Mouse (Mus musculus) urinary bladder, adult 18-20 months (tissue): ENCODE data around the gene Bmi1.

Experiments used
- DNase-seq, 2 experiments: peaks; one replicate each; pipeline ENCODE4 v3.0.0; 2022; ENCODE audit warnings: low spot score in 2 of 2, mixed read lengths in 2 of 2

Gene Bmi1

GRCm38 (mm10) chr2:18676936-18677491, at the start of gene Bmi1:
Gene Bmi1, plus strand, starts transcription at chr2:18677018.
- DNase-seq: peak; percentile 48 to 68

GRCm38 (mm10) chr2:18630547-18630946, 46.3 kb upstream of the Bmi1 start:
- no peak for DNase-seq

DNA sequence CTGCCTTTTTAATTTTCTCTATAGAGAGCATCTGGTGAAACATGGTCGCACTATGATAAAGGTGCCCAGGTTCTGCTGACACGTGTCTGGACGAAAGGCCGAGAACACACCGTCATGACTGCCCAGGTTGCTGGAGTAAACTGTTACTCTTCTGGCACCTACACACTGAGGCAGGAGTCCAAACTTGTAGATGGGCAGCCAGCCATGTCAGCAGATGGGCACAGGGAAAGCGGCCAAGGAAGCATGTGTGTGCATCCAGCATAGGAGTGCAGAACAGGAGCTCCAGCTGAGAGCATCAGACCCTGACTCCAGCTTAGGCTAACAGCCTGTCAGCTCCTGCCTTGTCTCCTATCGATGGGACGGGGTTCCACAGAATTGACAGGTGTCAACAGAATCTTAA, 41.8 kb upstream of the Bmi1 start:
- no peak for DNase-seq

DNA sequence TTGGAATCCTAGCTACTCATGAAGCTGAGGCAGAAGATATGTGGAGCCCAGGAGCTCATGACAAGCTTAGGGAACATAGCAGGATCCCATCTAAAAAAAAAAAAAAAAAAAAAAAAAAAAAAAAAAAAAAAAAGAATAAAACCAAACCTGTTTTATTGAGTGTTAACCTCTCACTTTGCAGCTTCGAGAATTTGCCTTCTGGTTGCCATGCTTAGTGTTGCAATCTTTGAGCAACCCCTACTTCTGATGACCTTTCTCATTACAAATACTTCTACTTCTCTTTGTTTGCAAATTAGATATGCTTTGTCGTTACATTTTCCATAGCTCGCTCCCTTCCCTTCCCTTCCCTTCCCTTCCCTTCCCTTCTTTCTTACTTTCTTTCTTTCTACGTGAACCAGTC, 28.3 kb upstream of the Bmi1 start:
- no peak for DNase-seq

- DNase-seq: no peak
Observed at GRCm38 (mm10) chr2:18654821-18655220, 22.0 kb upstream of the Bmi1 start.

GRCm38 (mm10) chr2:18664003-18664402, 12.8 kb upstream of the Bmi1 start:
- DNase-seq: no peak

DNA sequence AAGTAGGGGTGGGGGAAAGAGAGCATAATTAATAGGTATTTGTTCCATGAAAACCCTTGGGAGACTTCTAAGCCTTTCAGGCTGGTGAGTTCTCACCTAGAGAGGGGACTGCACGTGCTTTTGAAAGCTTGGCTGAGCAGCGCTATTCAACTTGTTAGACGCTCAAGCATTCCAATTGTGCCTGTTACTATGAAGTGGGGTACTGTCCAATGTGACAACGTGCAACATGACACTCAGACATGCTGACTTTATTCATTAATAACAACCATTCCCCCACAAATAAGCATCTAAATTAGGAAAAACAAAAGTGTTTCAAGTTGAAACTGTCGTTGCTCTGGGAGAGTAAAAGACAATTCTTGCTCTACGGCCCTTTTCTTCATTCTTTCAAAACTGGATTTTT, 5.8 kb upstream of the Bmi1 start:
- DNase-seq: no peak

DNA sequence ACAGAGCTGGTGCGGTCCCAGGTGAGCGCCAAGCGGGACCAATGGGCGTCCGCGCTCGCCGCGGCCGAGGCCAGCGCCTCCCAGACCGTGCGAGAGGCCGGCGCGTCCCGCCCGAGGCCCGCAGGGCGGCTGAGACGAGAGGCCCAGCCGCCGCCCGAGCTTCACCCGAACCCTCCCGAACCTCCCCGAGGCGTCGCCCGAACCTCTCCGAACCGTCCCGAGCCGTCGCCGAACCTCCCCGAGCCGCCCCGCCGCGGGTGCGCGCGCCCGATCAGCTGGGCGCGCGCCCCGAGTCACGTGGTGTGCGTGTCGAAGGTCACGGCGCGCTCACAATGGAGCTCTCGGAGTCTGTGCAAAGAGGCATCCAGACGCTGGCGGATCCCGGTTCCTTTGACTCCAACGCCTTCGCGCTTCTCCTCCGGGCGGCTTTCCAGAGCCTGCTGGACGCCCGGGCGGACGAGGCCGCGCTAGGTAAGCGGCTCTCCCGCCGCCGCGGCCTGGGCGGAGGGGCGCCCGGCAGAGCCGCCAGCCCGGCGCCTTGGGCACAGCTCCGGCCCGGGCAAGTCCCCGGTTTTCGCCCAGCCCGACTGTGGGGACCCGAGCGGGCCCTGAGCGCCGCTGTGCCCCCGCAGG, 4.6 kb upstream of the Bmi1 start, which contains the start of gene Commd3:
Gene Commd3 (plus strand): TSS at position 252 of the 633 bp plus-strand sequence.
- DNase-seq: peak; percentile 95 to 97

GRCm38 (mm10) chr2:18672766-18673164, 4.1 kb upstream of the Bmi1 start:
- DNase-seq: no peak

GRCm38 (mm10) chr2:18673766-18674165, 3.1 kb upstream of the Bmi1 start:
- no peak for DNase-seq

- no peak for DNase-seq
Observed at GRCm38 (mm10) chr2:18674193-18674902, 2.5 kb upstream of the Bmi1 start.

GRCm38 (mm10) chr2:18675681-18676456, 949 bp upstream of the Bmi1 start:
- DNase-seq: no peak

DNA sequence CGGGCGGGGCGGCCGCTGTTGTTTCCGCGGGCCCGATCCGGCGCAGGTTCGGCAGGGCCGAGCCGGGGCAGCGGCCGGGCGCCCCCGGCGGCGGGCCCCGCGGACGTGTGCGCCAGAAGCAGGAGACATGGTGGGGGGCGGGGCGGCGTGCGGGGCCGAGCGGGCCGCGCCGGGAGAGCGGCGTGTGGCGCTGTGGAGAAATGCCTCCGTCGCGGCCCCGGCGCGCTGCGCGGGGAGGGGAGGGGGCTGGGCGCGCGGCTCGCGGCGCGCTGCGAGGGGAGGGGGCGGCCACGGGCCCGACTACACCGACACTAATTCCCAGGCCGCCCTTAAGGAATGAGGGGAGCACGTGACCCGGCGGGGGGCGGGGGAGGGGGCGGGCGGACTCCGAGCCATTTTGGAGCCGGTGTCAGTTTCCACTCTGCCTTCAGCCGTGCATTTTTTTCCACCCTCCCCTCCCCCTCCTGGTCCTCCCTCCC, 322 bp upstream of the Bmi1 start:
- peak; percentile 44 to 59 for DNase-seq

GRCm38 (mm10) chr2:18677631-18678471, 1.0 kb downstream of the Bmi1 start:
- peak in 1 of 2 experiments; percentile 67 for DNase-seq

DNA sequence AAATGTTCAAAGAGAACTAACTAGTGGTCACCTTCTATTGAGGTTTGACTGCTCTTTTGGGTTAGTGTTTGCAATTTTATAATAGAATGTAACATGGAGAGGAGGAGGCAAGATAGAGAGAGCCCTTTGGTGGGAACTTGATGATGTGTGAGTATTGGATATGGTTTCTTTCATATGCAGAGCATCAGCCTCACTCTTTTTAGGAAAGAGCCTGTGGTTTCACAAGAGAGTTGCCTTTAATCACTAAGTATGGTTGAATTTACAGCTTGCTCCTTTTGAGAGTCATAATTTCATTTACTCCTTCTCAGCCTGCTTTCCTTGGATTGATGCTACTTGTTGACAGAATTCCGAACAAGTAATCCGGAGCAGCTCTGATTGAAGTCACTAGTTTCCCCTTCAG, 2.9 kb downstream of the Bmi1 start:
- no peak for DNase-seq

DNA sequence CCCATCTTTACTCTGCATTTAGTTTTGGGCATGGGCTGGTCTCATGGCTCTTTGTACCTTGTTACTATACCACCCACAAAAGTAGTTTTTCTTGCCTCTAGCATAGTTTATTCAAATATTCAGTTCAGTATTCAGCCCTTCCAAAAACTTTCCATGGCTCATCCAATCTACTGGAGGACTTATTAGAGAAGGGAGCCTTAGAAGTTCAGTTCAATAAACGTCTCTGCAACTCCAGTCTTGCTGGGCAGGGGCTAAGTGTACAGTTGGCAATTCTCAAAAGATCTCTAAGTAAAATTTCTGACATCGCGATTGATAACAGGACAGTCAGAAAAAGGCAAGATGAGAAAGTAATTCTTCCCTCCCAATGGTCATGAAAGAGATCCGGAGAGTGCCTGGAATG, 3.7 kb downstream of the Bmi1 start:
- DNase-seq: no peak

GRCm38 (mm10) chr2:18680961-18681360, 4.1 kb downstream of the Bmi1 start:
- peak in 1 of 2 experiments; percentile 35 for DNase-seq

GRCm38 (mm10) chr2:18684062-18684461, 7.2 kb downstream of the Bmi1 start:
- no peak for DNase-seq

DNA sequence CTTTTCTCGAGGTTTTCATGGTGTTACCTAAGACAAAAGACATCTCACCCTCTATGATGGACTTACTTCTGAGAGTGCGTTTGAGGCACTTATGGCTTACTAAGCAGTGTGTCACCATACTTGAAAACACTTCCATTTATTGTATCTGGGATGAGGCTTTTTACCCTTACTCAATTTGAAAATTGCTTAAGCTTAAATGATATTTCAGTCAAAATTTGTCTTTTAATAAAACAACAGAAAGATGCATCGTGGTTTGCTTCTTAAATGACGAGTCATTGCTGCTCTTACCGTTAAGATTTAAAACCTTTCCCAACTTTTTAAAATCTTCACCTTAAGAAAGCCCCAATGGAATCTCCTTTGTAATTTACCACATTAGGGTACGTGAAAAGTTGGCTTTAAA, 9.6 kb downstream of the Bmi1 start:
- DNase-seq: no peak

- no peak for DNase-seq
Observed at GRCm38 (mm10) chr2:18686826-18687519, 10.2 kb downstream of the Bmi1 start.
